Mouse (Mus musculus) testis, adult 2 months (tissue): ENCODE data around the gene Zbtb39. TPM values are rescaled to one million over a fixed set of nuclear protein-coding genes. Genes with fewer than 3 reads are reported as not detected.

Experiments used
- H3K27ac ChIP-seq: fragments of 200-500 bp; 2 replicates; pipeline ENCODE4 v1.5.1; 2012; ENCODE audit warnings: low read depth, low read length; ENCODE audit not compliant: control insufficient read depth, insufficient read depth
- H3K27me3 ChIP-seq: fragments of 200-500 bp; 2 replicates; pipeline ENCODE4 v1.6.1; 2012; ENCODE audit warnings: mild to moderate bottlenecking, low read length, moderate library complexity; ENCODE audit not compliant: control insufficient read depth, insufficient read depth
- H3K36me3 ChIP-seq: fragments of 200-500 bp; 2 replicates; pipeline ENCODE4 v1.6.1; 2012; ENCODE audit warnings: mild to moderate bottlenecking, low read length; ENCODE audit not compliant: control insufficient read depth, insufficient read depth
- H3K4me1 ChIP-seq: fragments of 200-500 bp; 2 replicates; pipeline ENCODE4 v1.6.1; 2012; ENCODE audit warnings: low read length; ENCODE audit not compliant: control insufficient read depth, insufficient read depth
- H3K4me3 ChIP-seq: fragments of 200-500 bp; 2 replicates; pipeline ENCODE4 v1.5.1; 2012; ENCODE audit warnings: low read depth, mild to moderate bottlenecking, low read length, moderate library complexity, mixed read lengths; ENCODE audit not compliant: control insufficient read depth
- CTCF ChIP-seq: fragments of 200-500 bp; IDR thresholded peaks from 2 replicates; pipeline ENCODE4 v1.5.1; 2012; ENCODE audit warnings: low read depth, mild to moderate bottlenecking, inconsistent platforms, low read length, moderate library complexity; ENCODE audit not compliant: control insufficient read depth, insufficient read depth, insufficient replicate concordance
- POLR2A ChIP-seq: fragments of 200-500 bp; IDR thresholded peaks from 2 replicates; pipeline ENCODE4 v1.6.1; 2012; ENCODE audit warnings: low read depth, mild to moderate bottlenecking, inconsistent platforms, low read length, moderate library complexity; ENCODE audit not compliant: control insufficient read depth
- polyA plus RNA-seq: library from polyadenylated mRNA; depleted of rRNA; stranded (reverse); fragments of >200 nt; gene quantifications from 2 replicates; pipeline ENCODE4 v1.2.3, GENCODE M21; 2012

Gene Zbtb39
- polyA plus RNA-seq, 1 experiment: 4.4 TPM

DNA sequence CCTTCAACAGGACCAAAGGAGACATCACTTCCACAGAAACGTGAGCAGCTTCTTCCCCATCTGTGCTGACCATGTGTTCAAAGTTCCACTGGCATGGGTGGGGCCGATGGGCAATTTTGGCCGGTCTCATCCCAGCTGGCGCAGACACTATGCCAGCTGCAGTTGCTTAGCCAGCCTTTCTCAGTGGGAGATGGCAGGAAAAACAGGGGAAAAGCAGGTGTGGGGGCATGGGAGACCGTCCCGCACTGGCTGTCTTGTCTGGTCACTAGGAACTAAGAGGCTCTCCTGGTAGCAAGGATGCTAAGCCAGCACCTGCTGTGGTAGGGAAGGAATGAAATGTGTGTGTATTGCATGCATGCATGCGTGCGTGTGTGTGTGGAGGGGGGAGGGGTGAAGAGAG, 10.9 kb upstream of the Zbtb39 start:
- Histone ChIP-seq H3K4me1 (no peaks in the 10 kb centered on the region), H3K4me3 (no peak overlapping the region), H3K36me3 (no peaks in the 10 kb centered on the region), H3K27ac (no peak overlapping the region), H3K27me3 (no peaks in the 10 kb centered on the region)
- TF ChIP-seq CTCF (no peak), POLR2A (no peak)

DNA sequence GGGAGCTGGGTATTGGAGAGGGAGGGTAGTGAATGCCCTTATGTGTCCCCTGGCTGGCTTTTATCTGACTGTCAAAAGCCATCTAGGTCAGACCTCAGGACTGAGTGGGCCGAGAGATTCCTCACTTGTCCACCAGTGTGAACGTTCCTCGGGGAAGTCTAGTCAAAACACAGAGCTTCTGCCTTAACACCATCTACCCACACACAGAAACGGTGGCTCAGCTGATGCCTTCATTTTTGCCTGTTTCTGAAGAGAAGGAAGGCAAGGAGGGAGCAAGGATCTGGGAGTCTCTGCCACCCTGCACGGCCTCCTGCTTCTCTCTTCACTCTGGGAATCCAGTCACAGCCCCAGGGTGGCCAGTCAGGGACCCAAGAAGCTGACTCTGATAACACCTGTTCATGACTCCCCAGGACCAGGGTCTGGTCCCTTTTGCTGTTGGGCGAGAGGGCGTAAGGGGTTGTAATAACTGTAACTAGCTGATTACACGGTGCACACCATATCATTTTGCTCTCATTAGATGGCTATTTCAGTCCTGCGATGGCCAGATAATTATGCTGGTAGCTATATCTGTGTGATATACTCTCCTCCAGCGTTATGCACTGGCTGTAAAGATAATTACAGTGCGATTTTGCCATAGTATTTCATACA, 8.9 kb upstream of the Zbtb39 start:
- Histone ChIP-seq H3K4me1 (no peaks in the 10 kb centered on the region), H3K36me3 (no peaks in the 10 kb centered on the region), H3K27ac (no peak overlapping the region), H3K27me3 (no peaks in the 10 kb centered on the region), H3K4me3 (no peak overlapping the region)
- no peak for TF ChIP-seq POLR2A
- no peak for TF ChIP-seq CTCF

DNA sequence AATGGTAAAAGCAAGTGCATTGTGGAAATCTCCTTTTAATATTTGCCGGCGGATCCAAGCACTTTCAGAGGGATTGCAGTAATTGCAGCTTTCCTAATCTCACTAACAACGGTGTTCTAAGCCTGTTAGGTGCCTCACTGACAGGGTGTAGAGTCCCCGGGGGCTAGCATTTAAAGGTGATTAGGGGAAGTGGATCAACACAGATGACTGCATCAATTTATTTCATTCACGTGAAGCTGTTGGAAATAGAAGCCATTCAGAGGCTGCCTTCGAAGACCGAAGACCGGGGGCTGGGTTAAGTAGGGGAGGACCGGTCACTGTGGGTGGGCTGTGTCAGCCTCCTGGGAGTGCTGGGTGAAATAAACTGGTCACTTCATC, 8.4 kb upstream of the Zbtb39 start:
- no peak for TF ChIP-seq CTCF
- TF ChIP-seq POLR2A: no peak
- H3K27ac ChIP-seq: no peak overlapping the region
- no peaks in the 10 kb centered on the region for H3K36me3 ChIP-seq
- H3K4me1 ChIP-seq: no peaks in the 10 kb centered on the region
- H3K27me3 ChIP-seq: no peaks in the 10 kb centered on the region
- H3K4me3 ChIP-seq: no peak overlapping the region

DNA sequence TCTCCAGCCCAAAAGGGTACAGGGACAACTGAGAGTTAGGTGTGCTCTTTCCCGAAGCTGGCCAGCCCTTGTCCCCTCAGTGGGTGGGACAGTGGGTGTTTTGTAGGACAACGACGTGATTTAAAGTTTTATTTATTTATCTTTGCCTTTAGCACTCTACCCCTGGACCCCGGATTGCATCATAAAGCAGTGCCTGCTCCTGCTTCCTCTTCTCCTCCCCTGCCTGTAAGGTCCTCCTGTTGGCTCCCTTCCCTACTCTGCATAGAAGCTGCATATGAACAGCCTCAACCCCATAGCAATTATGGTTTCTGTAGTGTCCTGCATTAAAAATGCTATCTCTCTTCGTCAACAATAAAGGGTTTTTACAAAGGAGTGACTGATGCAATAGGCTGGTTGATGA, 7.9 kb upstream of the Zbtb39 start:
- Histone ChIP-seq H3K4me1 (no peaks in the 10 kb centered on the region), H3K27ac (no peak overlapping the region), H3K4me3 (no peak overlapping the region), H3K27me3 (no peaks in the 10 kb centered on the region), H3K36me3 (no peaks in the 10 kb centered on the region)
- TF ChIP-seq POLR2A: no peak

DNA sequence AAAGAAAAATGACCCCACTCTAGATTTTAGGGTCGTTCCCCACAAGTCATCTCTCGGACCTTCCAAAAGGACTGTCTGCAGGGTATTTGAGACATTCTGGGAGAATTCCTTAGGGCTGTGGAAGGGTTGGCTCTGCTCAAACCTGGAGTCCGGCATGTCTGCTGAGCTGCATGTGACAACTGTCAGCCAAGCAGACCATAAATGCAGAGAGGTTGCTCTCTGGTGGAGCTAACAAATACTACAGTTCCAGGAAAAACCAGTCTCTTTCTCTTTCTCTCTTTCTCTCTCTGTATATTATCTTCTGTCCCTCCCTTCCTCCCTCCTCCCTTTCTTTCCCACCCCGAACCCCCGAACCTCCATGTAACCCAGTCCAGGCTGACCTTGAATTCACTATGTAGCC, 4.9 kb upstream of the Zbtb39 start:
- Histone ChIP-seq H3K27ac (no peak overlapping the region), H3K4me1 (peaks cover 7% of the 10 kb centered on the region), H3K36me3 (no peaks in the 10 kb centered on the region), H3K4me3 (no peak overlapping the region), H3K27me3 (no peaks in the 10 kb centered on the region)
- no peak for TF ChIP-seq POLR2A
- TF ChIP-seq CTCF: 0 out of 2 replicates have a peak, but pooled peaks have one; percentile 14

DNA sequence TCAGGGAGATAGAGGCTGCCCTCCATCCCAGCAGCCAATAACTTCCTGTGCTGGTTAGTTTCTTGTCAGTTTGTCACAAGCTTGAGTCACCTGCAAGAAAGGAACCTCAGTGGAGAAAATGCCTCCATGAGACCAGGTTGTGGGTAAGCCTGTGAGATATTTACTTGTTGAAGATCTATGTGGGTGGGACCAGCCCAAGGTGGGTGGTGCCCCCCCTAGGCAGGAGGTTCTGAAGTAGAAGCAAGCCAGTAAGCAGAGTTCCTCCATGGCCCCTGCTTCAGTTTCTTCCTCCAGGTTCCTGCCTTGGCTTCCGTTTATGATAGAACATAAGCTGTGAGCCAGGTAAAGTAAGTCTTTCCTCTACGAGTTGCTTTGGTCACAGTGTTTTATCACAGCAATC, 3.1 kb upstream of the Zbtb39 start:
- no peak overlapping the region for H3K27ac ChIP-seq

DNA sequence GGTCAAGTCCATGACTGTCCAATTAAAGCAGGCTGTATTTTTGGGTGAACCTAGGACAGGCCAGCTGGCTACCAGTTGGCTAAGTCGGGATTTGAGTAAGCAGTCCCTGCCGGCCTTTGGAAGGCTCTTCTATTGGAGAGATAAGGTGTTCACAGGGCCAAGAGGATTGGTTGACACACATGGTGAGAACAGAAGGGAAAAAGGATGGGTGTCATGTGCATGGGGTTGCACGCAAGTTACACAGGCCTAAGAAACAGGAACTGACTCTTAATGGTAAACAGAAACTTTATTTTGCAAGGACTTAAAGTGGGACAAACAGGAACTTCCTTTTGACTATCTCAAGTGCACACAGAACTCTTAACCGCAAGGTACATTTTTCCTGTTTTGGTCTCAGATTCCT, 2.4 kb upstream of the Zbtb39 start:
- no peaks in the 10 kb centered on the region for H3K36me3 ChIP-seq
- H3K4me3 ChIP-seq: no peak overlapping the region
- H3K27ac ChIP-seq: no peak overlapping the region
- H3K4me1 ChIP-seq: peaks cover 10% of the 10 kb centered on the region
- no peaks in the 10 kb centered on the region for H3K27me3 ChIP-seq
- TF ChIP-seq CTCF: no peak
- TF ChIP-seq POLR2A: no peak

More for the DNA sequence above, 3.1 kb upstream of the Zbtb39 start:
- Histone ChIP-seq H3K27me3 (no peaks in the 10 kb centered on the region), H3K36me3 (no peaks in the 10 kb centered on the region), H3K4me3 (no peak overlapping the region), H3K4me1 (peaks cover 10% of the 10 kb centered on the region)
- TF ChIP-seq CTCF: no peak
- TF ChIP-seq POLR2A: no peak

DNA sequence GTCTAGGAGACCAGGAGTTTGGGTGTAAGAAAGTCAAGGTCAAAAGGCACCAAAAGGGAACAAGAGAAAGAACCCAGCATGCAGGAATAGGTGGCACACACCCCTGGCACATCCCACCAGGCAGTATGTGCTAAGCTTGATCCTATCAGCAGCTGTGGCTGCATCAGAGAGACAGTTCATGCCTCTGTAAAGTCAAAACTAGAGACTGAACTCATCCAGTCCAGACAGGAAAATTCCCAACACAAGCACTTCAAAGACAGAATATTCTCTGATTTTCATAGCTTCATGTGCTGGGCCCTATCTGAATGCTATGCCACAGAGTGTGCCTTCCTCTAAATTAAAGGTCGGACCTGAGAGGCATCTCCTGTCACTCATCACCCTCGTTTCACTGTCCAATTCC, 1.8 kb upstream of the Zbtb39 start:
- Histone ChIP-seq H3K27ac (no peak overlapping the region), H3K36me3 (no peaks in the 10 kb centered on the region), H3K4me3 (no peak overlapping the region), H3K4me1 (peaks cover 10% of the 10 kb centered on the region), H3K27me3 (no peaks in the 10 kb centered on the region)
- TF ChIP-seq POLR2A (no peak), CTCF (no peak)
